Mouse (Mus musculus): ENCODE data around the gene Chst11.

Chst11 gene

GRCm38 (mm10) chr10:82990918-82991317 is 5.6 kb downstream of the Chst11 start:
- no peak for DNase-seq (ENCODE audit: low spot score in 2 of 2)

- no peak for DNase-seq (ENCODE audit: low spot score in 2 of 2)
Observed at GRCm38 (mm10) chr10:82991756-82992519, 6.6 kb downstream of the Chst11 start.

GRCm38 (mm10) chr10:82994284-82994683 is 9.0 kb downstream of the Chst11 start:
- DNase-seq (ENCODE audit: low spot score in 2 of 2), result no peak

GRCm38 (mm10) chr10:82997460-82997859 is 12.2 kb downstream of the Chst11 start:
- DNase-seq (ENCODE audit: low spot score in 2 of 2), result no peak

GRCm38 (mm10) chr10:83000169-83000568 is 14.9 kb downstream of the Chst11 start:
- DNase-seq (ENCODE audit: low spot score in 2 of 2), result no peak

- DNase-seq (ENCODE audit: low spot score in 2 of 2), result no peak
Observed at GRCm38 (mm10) chr10:83000721-83001120, 15.4 kb downstream of the Chst11 start.

- DNase-seq (ENCODE audit: low spot score in 2 of 2), result no peak
Observed at GRCm38 (mm10) chr10:83003899-83004298, 18.6 kb downstream of the Chst11 start.

GRCm38 (mm10) chr10:83004389-83004788 is 19.1 kb downstream of the Chst11 start:
- peak; percentile 77 to 78 for DNase-seq (ENCODE audit: low spot score in 2 of 2)

GRCm38 (mm10) chr10:83005003-83005402 is 19.7 kb downstream of the Chst11 start:
- no peak for DNase-seq (ENCODE audit: low spot score in 2 of 2)

GRCm38 (mm10) chr10:83006258-83006657 is 21.0 kb downstream of the Chst11 start:
- no peak for DNase-seq (ENCODE audit: low spot score in 2 of 2)

- no peak for DNase-seq (ENCODE audit: low spot score in 2 of 2)
Observed at GRCm38 (mm10) chr10:83013984-83014383, 28.7 kb downstream of the Chst11 start.

- no peak for DNase-seq (ENCODE audit: low spot score in 2 of 2)
Observed at GRCm38 (mm10) chr10:83015919-83016318, 30.6 kb downstream of the Chst11 start.

GRCm38 (mm10) chr10:83016779-83017178 is 31.5 kb downstream of the Chst11 start:
- no peak for DNase-seq (ENCODE audit: low spot score in 2 of 2)

GRCm38 (mm10) chr10:83017760-83018498 is 32.6 kb downstream of the Chst11 start:
- DNase-seq (ENCODE audit: low spot score in 2 of 2), result no peak

GRCm38 (mm10) chr10:83018521-83018920 is 33.2 kb downstream of the Chst11 start:
- DNase-seq (ENCODE audit: low spot score in 2 of 2), result no peak

GRCm38 (mm10) chr10:83019497-83020270 is 34.4 kb downstream of the Chst11 start:
- DNase-seq (ENCODE audit: low spot score in 2 of 2), result no peak

GRCm38 (mm10) chr10:83022616-83023015 is 37.3 kb downstream of the Chst11 start:
- DNase-seq (ENCODE audit: low spot score in 2 of 2), result no peak

GRCm38 (mm10) chr10:83026174-83026573 is 40.9 kb downstream of the Chst11 start:
- no peak for DNase-seq (ENCODE audit: low spot score in 2 of 2)

- no peak for DNase-seq (ENCODE audit: low spot score in 2 of 2)
Observed at GRCm38 (mm10) chr10:83027673-83028072, 42.4 kb downstream of the Chst11 start.

- no peak for DNase-seq (ENCODE audit: low spot score in 2 of 2)
Observed at GRCm38 (mm10) chr10:83030103-83030661, 44.9 kb downstream of the Chst11 start.

- DNase-seq (ENCODE audit: low spot score in 2 of 2), result no peak
Observed at GRCm38 (mm10) chr10:83030928-83031327, 45.6 kb downstream of the Chst11 start.

GRCm38 (mm10) chr10:83031561-83031960 is 46.3 kb downstream of the Chst11 start:
- DNase-seq (ENCODE audit: low spot score in 2 of 2), result no peak

Measured in right cerebral cortex, adult 2 months (tissue).